Mouse (Mus musculus): Measurements from ENCODE around the gene Mup5. TPM values are rescaled to one million over a fixed set of nuclear protein-coding genes. Genes with fewer than 3 reads are reported as not detected.
"Not testable (repeated sequence)": the region's sequence is repeated elsewhere in the genome, so short reads cannot be mapped to it uniquely, and the experiment has no call there.

Gene Mup5
- total RNA-seq, 1 experiment = not detected

DNA sequence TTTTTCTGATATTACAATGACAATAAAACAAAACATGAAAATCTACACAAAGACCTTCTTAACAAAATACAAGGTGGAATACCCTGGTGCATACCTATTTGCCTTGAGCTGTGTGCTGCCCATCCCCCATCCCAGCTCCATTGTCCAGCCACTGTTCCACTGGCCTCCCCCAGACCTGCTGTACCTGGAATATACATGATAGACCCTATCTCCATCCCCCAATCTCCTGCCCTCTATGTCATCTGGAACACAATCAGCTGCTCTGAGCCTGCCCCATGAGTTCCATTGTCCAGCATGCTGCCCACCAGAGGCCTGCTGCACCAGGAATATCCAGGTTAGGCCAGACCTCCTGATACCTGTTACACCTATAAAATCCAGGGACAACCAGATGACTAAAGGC is 21.6 kb downstream of the Mup5 start:
- H3K9me3 ChIP-seq (ENCODE audit: control insufficient read depth, insufficient read depth, low read depth, low read length) = no peaks in the 10 kb centered on the region

DNA sequence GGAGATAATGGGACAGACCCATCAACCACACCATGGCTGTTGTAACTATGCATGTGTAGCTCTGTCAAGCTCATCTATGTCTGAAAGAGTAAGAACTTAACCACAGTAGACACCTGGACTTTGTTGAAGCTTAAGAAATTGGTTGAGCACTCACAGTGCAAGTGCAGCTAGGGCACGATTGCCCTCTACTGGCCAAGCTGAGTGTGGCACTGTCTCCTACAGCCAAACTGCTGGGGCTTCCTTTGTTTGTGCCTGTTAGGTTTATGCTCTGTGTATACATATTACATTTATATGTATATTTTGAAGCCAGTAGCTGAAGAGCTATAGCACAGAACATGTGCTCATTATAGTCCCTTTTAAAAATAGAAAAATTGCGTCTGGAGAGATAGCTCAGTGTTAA is 23.8 kb downstream of the Mup5 start:
- H3K4me3 ChIP-seq (ENCODE audit: insufficient read depth in 1 of 2, low read depth in 1 of 2, low read length in 2 of 2, poor library complexity in 1 of 2, severe bottlenecking in 1 of 2); H3K27ac ChIP-seq (ENCODE audit: insufficient read depth, low read depth, low read length, poor library complexity, severe bottlenecking); in situ Hi-C loops (cut with MboI; ENCODE audit: low sequenced_read_pairs in 2 of 2, unreplicated experiment in 2 of 2); H3K9me3 ChIP-seq (ENCODE audit: control insufficient read depth, insufficient read depth, low read depth, low read length); H3K36me3 ChIP-seq (ENCODE audit: control insufficient read depth, insufficient read depth, low read length, poor library complexity, severe bottlenecking); H3K9ac ChIP-seq (ENCODE audit: insufficient read depth, low read depth, low read length, poor library complexity, severe bottlenecking); H3K4me1 ChIP-seq (ENCODE audit: control insufficient read depth in 2 of 2, insufficient read depth in 2 of 2, low read length in 2 of 2, poor library complexity in 1 of 2): not testable (repeated sequence)
- peak; percentile 21; the same call in 1 of the 2 replicates for TF ChIP-seq ZC3H11A (IDR thresholded peaks at IDR 0.05; ENCODE audit: borderline replicate concordance, low read depth, low read length)
- DNase-seq (ENCODE audit: low read depth, low spot score) = peak; percentile 22

More for the DNA sequence above, 21.6 kb downstream of the Mup5 start:
- H3K4me3 ChIP-seq (ENCODE audit: insufficient read depth in 1 of 2, low read depth in 1 of 2, low read length in 2 of 2, poor library complexity in 1 of 2, severe bottlenecking in 1 of 2) = no peak overlapping the region
- in situ Hi-C loops (cut with MboI; ENCODE audit: low sequenced_read_pairs in 2 of 2, unreplicated experiment in 2 of 2) = no loop called here
- DNase-seq (ENCODE audit: low read depth, low spot score) = no peak
- no peak overlapping the region for H3K9ac ChIP-seq (ENCODE audit: insufficient read depth, low read depth, low read length, poor library complexity, severe bottlenecking)
- H3K27ac ChIP-seq (ENCODE audit: insufficient read depth, low read depth, low read length, poor library complexity, severe bottlenecking) = no peak overlapping the region
- H3K4me1 ChIP-seq (ENCODE audit: control insufficient read depth in 2 of 2, insufficient read depth in 2 of 2, low read length in 2 of 2, poor library complexity in 1 of 2) = no peaks in the 10 kb centered on the region
- no peak for TF ChIP-seq CHD2 (IDR thresholded peaks at IDR 0.05; ENCODE audit: low read depth, low read length)
- TF ChIP-seq HCFC1 (IDR thresholded peaks at IDR 0.05; ENCODE audit: borderline replicate concordance, insufficient read depth, low read length) = no peak
- no peak for TF ChIP-seq MAFK (IDR thresholded peaks at IDR 0.05; ENCODE audit: insufficient read depth, low read depth, low read length)
- no peak for TF ChIP-seq ZNF384 (IDR thresholded peaks at IDR 0.05; ENCODE audit: low read depth, low read length)
- TF ChIP-seq ZC3H11A (IDR thresholded peaks at IDR 0.05; ENCODE audit: borderline replicate concordance, low read depth, low read length) = no peak
- H3K36me3 ChIP-seq (ENCODE audit: control insufficient read depth, insufficient read depth, low read length, poor library complexity, severe bottlenecking) = no peaks in the 10 kb centered on the region

DNA sequence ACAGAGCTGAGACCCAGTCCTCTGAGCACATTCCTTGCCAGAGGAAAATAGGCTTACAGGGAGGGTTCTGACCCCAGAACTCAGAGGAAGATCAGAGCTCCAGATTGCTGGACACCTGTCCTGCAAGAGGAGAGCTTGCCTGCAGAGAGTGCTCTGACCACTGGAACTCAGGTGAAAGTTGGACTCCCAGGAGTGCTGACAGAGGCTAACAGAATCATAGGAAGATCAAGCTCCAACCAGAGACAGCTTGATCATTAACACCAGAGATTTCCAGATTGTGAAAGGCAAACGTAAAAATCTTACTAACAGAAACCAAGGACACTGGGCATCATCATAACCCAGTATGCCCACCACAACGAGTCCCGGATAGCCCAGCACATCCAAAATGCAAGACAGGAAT is 26.1 kb downstream of the Mup5 start:
- H3K4me1 ChIP-seq (ENCODE audit: control insufficient read depth in 2 of 2, insufficient read depth in 2 of 2, low read length in 2 of 2, poor library complexity in 1 of 2); H3K36me3 ChIP-seq (ENCODE audit: control insufficient read depth, insufficient read depth, low read length, poor library complexity, severe bottlenecking); H3K9ac ChIP-seq (ENCODE audit: insufficient read depth, low read depth, low read length, poor library complexity, severe bottlenecking); H3K9me3 ChIP-seq (ENCODE audit: control insufficient read depth, insufficient read depth, low read depth, low read length); in situ Hi-C loops (cut with MboI; ENCODE audit: low sequenced_read_pairs in 2 of 2, unreplicated experiment in 2 of 2); H3K27ac ChIP-seq (ENCODE audit: insufficient read depth, low read depth, low read length, poor library complexity, severe bottlenecking); DNase-seq (ENCODE audit: low read depth, low spot score); H3K4me3 ChIP-seq (ENCODE audit: insufficient read depth in 1 of 2, low read depth in 1 of 2, low read length in 2 of 2, poor library complexity in 1 of 2, severe bottlenecking in 1 of 2): not testable (repeated sequence)

DNA sequence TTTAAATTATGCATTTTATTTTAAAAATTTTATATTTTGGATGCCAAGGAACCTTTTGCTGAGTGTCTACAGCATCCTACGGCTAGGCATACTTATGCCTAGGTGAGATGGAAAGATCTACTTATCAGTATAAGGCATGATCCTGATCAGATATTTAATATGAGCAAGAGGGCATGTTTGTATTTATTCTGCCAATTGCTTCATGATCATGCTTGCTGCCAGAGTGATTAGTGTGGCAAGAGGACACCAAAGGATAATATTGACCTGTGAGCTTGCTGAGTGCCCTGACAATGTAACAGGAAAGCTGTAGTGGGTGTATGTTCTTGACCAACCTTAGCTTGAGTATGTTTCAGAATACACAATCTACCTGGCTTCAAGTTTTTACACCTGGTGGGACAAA is 45.3 kb downstream of the Mup5 start:
- DNase-seq (ENCODE audit: low read depth, low spot score); H3K9me3 ChIP-seq (ENCODE audit: control insufficient read depth, insufficient read depth, low read depth, low read length); in situ Hi-C loops (cut with MboI; ENCODE audit: low sequenced_read_pairs in 2 of 2, unreplicated experiment in 2 of 2); H3K4me3 ChIP-seq (ENCODE audit: insufficient read depth in 1 of 2, low read depth in 1 of 2, low read length in 2 of 2, poor library complexity in 1 of 2, severe bottlenecking in 1 of 2); H3K36me3 ChIP-seq (ENCODE audit: control insufficient read depth, insufficient read depth, low read length, poor library complexity, severe bottlenecking); H3K27ac ChIP-seq (ENCODE audit: insufficient read depth, low read depth, low read length, poor library complexity, severe bottlenecking); H3K9ac ChIP-seq (ENCODE audit: insufficient read depth, low read depth, low read length, poor library complexity, severe bottlenecking); H3K4me1 ChIP-seq (ENCODE audit: control insufficient read depth in 2 of 2, insufficient read depth in 2 of 2, low read length in 2 of 2, poor library complexity in 1 of 2): not testable (repeated sequence)

DNA sequence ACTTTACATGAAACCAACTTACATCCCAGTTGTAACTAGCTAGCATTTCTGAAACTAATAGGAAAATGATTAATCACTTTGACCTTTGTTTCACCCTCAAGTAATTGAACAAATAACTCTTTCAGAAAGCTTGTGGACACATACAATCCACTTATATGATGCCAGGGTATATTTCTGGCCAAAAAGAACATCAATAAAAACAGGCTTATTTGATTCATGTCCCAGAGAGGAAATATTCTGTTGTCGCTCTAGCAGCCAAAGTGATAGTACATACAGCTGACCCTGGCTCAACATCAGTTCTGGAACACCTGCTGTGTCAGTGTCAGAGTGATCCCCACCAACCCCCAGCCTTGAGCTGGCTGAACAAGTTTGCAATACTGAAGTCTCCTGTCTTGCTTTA is 50.8 kb downstream of the Mup5 start:
- DNase-seq (ENCODE audit: low read depth, low spot score); H3K36me3 ChIP-seq (ENCODE audit: control insufficient read depth, insufficient read depth, low read length, poor library complexity, severe bottlenecking); H3K27ac ChIP-seq (ENCODE audit: insufficient read depth, low read depth, low read length, poor library complexity, severe bottlenecking); H3K4me1 ChIP-seq (ENCODE audit: control insufficient read depth in 2 of 2, insufficient read depth in 2 of 2, low read length in 2 of 2, poor library complexity in 1 of 2); H3K9ac ChIP-seq (ENCODE audit: insufficient read depth, low read depth, low read length, poor library complexity, severe bottlenecking); H3K9me3 ChIP-seq (ENCODE audit: control insufficient read depth, insufficient read depth, low read depth, low read length); in situ Hi-C loops (cut with MboI; ENCODE audit: low sequenced_read_pairs in 2 of 2, unreplicated experiment in 2 of 2); H3K4me3 ChIP-seq (ENCODE audit: insufficient read depth in 1 of 2, low read depth in 1 of 2, low read length in 2 of 2, poor library complexity in 1 of 2, severe bottlenecking in 1 of 2): not testable (repeated sequence)

DNA sequence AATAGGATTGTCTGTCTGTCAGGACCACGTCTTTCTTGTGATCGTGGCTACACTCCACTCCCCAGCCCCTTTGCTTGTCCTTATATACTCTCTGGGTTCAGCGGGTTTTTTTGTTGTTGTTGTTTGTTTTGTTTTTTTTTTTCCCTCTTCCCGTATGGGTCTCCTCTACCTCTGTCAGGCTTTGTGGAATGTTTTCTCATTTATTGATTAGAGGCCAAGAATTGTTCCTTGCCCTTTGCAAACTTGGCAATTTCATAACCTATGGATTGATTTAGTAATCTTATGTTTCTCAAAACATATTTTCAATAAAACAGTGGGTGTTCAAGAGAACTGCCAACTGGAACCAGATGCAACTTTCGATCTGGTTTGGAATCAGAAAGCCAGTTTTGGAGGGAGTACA is 52.9 kb downstream of the Mup5 start, which contains the start of gene Mup19:
Mup19 (minus strand) TSS at position 101 of the 400 bp plus-strand sequence.
- H3K9me3 ChIP-seq (ENCODE audit: control insufficient read depth, insufficient read depth, low read depth, low read length); H3K36me3 ChIP-seq (ENCODE audit: control insufficient read depth, insufficient read depth, low read length, poor library complexity, severe bottlenecking); in situ Hi-C loops (cut with MboI; ENCODE audit: low sequenced_read_pairs in 2 of 2, unreplicated experiment in 2 of 2); H3K4me3 ChIP-seq (ENCODE audit: insufficient read depth in 1 of 2, low read depth in 1 of 2, low read length in 2 of 2, poor library complexity in 1 of 2, severe bottlenecking in 1 of 2); DNase-seq (ENCODE audit: low read depth, low spot score); H3K4me1 ChIP-seq (ENCODE audit: control insufficient read depth in 2 of 2, insufficient read depth in 2 of 2, low read length in 2 of 2, poor library complexity in 1 of 2); H3K27ac ChIP-seq (ENCODE audit: insufficient read depth, low read depth, low read length, poor library complexity, severe bottlenecking); H3K9ac ChIP-seq (ENCODE audit: insufficient read depth, low read depth, low read length, poor library complexity, severe bottlenecking): not testable (repeated sequence)

Other genes with a start within 250 kb of the Mup5 start
- not detected in 2 replicates for gene Mup17, start 239.4 kb downstream of the Mup5 start, total RNA-seq (2012; rRNA removed)
- gene Mup18, start 161.1 kb downstream of the Mup5 start, total RNA-seq (2012; rRNA removed) = not detected in 2 replicates
- not detected in 2 replicates for gene Mup19, start 53.0 kb downstream of the Mup5 start, total RNA-seq (2012; rRNA removed)
- not detected in 2 replicates for gene Mup20, start 218.9 kb upstream of the Mup5 start, total RNA-seq (2012; rRNA removed)

Data from ES-E14 (cell line).